Mouse (Mus musculus) left cerebral cortex, adult 8-10 months (tissue): Measurements from ENCODE around the gene Twist2. TPM values are rescaled to one million over a fixed set of nuclear protein-coding genes. Genes with fewer than 3 reads are reported as not detected.

Experiments
- DNase-seq, 2 experiments: peaks; one replicate each; pipeline ENCODE4 v3.0.0; 2022; ENCODE audit warnings: low spot score in 2 of 2
- total RNA-seq, 4 experiments: library from RNA; stranded (reverse); gene quantifications; 2 replicates each; pipeline ENCODE4 v1.2.4; 2022

Twist2 gene
- 1 to 10 TPM; 1.3 to 2.4 (median 1.6) TPM for total RNA-seq

- DNase-seq = no peak
Measured at GRCm38 (mm10) chr1:91800967-91801843, at the start of gene Twist2. Twist2 (plus strand) TSS chr1:91801461.

GRCm38 (mm10) chr1:91752931-91753330, 48.3 kb upstream of the Twist2 start:
- DNase-seq = no peak

GRCm38 (mm10) chr1:91755102-91755501, 46.2 kb upstream of the Twist2 start:
- peak; percentile 20 to 50 for DNase-seq

GRCm38 (mm10) chr1:91757292-91757691, 44.0 kb upstream of the Twist2 start:
- no peak for DNase-seq

GRCm38 (mm10) chr1:91758143-91758542, 43.1 kb upstream of the Twist2 start:
- no peak for DNase-seq

- DNase-seq = no peak
Measured at GRCm38 (mm10) chr1:91758600-91759515, 42.4 kb upstream of the Twist2 start.

GRCm38 (mm10) chr1:91760140-91760986, 40.9 kb upstream of the Twist2 start:
- no peak for DNase-seq

- DNase-seq = no peak
Measured at GRCm38 (mm10) chr1:91762528-91763091, 38.7 kb upstream of the Twist2 start.

GRCm38 (mm10) chr1:91770221-91770624, 31.0 kb upstream of the Twist2 start:
- DNase-seq = no peak

GRCm38 (mm10) chr1:91770676-91771075, 30.6 kb upstream of the Twist2 start:
- no peak for DNase-seq

- no peak for DNase-seq
Measured at GRCm38 (mm10) chr1:91776928-91777327, 24.3 kb upstream of the Twist2 start.

- DNase-seq = no peak
Measured at GRCm38 (mm10) chr1:91779819-91780218, 21.4 kb upstream of the Twist2 start.

- no peak for DNase-seq
Measured at GRCm38 (mm10) chr1:91781182-91781581, 20.1 kb upstream of the Twist2 start.

- DNase-seq = no peak
Measured at GRCm38 (mm10) chr1:91784162-91784561, 17.1 kb upstream of the Twist2 start.

GRCm38 (mm10) chr1:91799323-91799722, 1.9 kb upstream of the Twist2 start:
- no peak for DNase-seq

- no peak for DNase-seq
Measured at GRCm38 (mm10) chr1:91800348-91800747, 913 bp upstream of the Twist2 start.

- peak in 1 of 2 experiments; percentile 35 for DNase-seq
Measured at GRCm38 (mm10) chr1:91801844-91802366, 644 bp downstream of the Twist2 start.

- DNase-seq = no peak
Measured at GRCm38 (mm10) chr1:91802406-91803121, 1.3 kb downstream of the Twist2 start.

GRCm38 (mm10) chr1:91803416-91803815, 2.2 kb downstream of the Twist2 start:
- no peak for DNase-seq

GRCm38 (mm10) chr1:91816067-91816466, 14.8 kb downstream of the Twist2 start:
- DNase-seq = no peak
